ENCODE assay signal across 25 mouse cellular contexts in the genomic region with DNA sequence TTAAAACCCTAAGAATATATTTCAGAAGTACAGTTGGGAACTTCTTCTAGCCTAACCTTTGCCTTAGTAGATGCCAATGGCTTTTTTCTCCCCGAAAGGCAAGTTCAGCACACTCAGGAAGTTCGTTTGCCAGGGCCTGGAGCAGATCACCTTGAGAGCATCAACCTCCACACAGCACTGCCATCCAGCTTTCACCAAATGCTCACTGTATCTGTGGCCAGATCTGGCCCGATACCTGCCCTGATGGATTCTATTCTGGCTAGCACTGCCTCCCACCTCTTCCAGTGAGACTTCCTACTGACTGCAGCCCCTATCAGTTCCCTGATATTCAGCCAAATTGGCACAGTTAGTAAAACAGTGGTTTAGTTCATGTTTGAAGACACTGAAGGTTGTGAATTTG.
"Had no signal": no experiment of that assay in that cellular context is flagged by ENCODE, and none has a peak within 500 bp of the region (broad histone marks: within the 10 kb centered on the region; RNA-seq: fewer than 3 reads in every experiment).

No protein-coding gene starts in this region.

- H3K27me3 ChIP-seq: heart, embryonic 12.5 days; hindbrain, embryonic 12.5 days; intestine, embryonic 15.5 days; limb, embryonic 12.5 days; liver, embryonic 13.5 days; liver, embryonic 15.5 days had no signal

- H3K9ac ChIP-seq: heart, embryonic 12.5 days; hindbrain, embryonic 12.5 days; hindbrain, embryonic 14.5 days; intestine, embryonic 15.5 days; limb, embryonic 12.5 days; liver, embryonic 13.5 days; liver, embryonic 15.5 days had no signal

- DNase-seq: gastrocnemius, postnatal 25 days; heart, adult 2 months; heart, postnatal 10 days; heart, postnatal 4 days; kidney, adult 18-20 months; kidney, adult 8-10 months; kidney, postnatal 10 days; kidney, postnatal 25 days; kidney, postnatal 4 days; liver; liver, embryonic 13.5 days had no signal

- H3K27ac ChIP-seq: heart, adult 2 months; hindbrain, embryonic 10.5 days; hindbrain, embryonic 12.5 days; hindbrain, embryonic 14.5 days; intestine, embryonic 15.5 days; layer of hippocampus, adult 2 months; left cerebral cortex, adult 2 months; limb, embryonic 10.5 days; limb, embryonic 12.5 days; liver, embryonic 13.5 days; liver, embryonic 15.5 days had no signal

- H3K4me2 ChIP-seq: heart, embryonic 12.5 days; hindbrain, embryonic 12.5 days; hindbrain, embryonic 14.5 days; intestine, embryonic 15.5 days; limb, embryonic 12.5 days; liver, embryonic 11.5 days; liver, embryonic 13.5 days; liver, embryonic 15.5 days had no signal

- H3K9me3 ChIP-seq: heart, embryonic 12.5 days; hindbrain, embryonic 10.5 days; hindbrain, embryonic 12.5 days; intestine, embryonic 15.5 days; limb, embryonic 10.5 days; limb, embryonic 12.5 days; liver, embryonic 13.5 days; liver, embryonic 15.5 days had no signal

- H3K4me1 ChIP-seq: heart, embryonic 12.5 days; hindbrain, embryonic 10.5 days; hindbrain, embryonic 12.5 days; intestine, embryonic 15.5 days; limb, embryonic 10.5 days; limb, embryonic 12.5 days had no signal

- ATAC-seq: hindbrain, embryonic 16.5 days; inflammation-experienced regulatory T-cells, adult 6 months; intestine, embryonic 15.5 days; intestine, postnatal 0 days had no signal

- H3K36me3 ChIP-seq: heart, embryonic 12.5 days; hindbrain, embryonic 10.5 days; hindbrain, embryonic 12.5 days; intestine, embryonic 15.5 days; limb, embryonic 10.5 days; limb, embryonic 12.5 days; liver, embryonic 13.5 days; liver, embryonic 15.5 days had no signal

- H3K4me3 ChIP-seq: heart, adult 2 months; heart, embryonic 12.5 days; hindbrain, embryonic 10.5 days; hindbrain, embryonic 12.5 days; intestine, embryonic 15.5 days; layer of hippocampus, adult 2 months; left cerebral cortex, adult 2 months; limb, embryonic 10.5 days; limb, embryonic 12.5 days; liver, embryonic 13.5 days; liver, embryonic 15.5 days had no signal
